8 mouse cellular contexts compared by ENCODE assay signal in genomic region chr7:126831539-126831938, GRCm38 (mm10). TPM values are rescaled to one million over a fixed set of nuclear protein-coding genes. Genes with fewer than 3 reads are reported as not detected.
DNase-seq lines count a peak whose midpoint lies in the region; ATAC-seq and TF ChIP-seq lines count a peak whose summit lies in the region.

Gene 4930451I11Rik, minus strand, starts transcription at chr7:126831639.

- peak within 1 kb of the TSS; percentile 53 for H3K4me2 ChIP-seq in heart, postnatal 0 days (ENCODE audit: low read depth, low read length)
- H3K4me2 ChIP-seq in hindbrain, embryonic 11.5 days (replicated peaks; ENCODE audit: low read depth, low read length): peak within 1 kb of the TSS; percentile 44
- H3K4me2 ChIP-seq in midbrain, embryonic 12.5 days (replicated peaks): peak within 1 kb of the TSS; percentile 57

- no peak within 1 kb of the TSS for H3K27ac ChIP-seq in heart, postnatal 0 days (ENCODE audit: low read depth)
- H3K27ac ChIP-seq in brown adipose tissue, adult 24 weeks (replicated peaks; ENCODE audit: low read depth, low read length): no peak within 1 kb of the TSS
- no peak within 1 kb of the TSS for H3K27ac ChIP-seq in hindbrain, embryonic 11.5 days (ENCODE audit: low read depth, low read length)
- H3K27ac ChIP-seq in midbrain, embryonic 12.5 days (replicated peaks): no peak within 1 kb of the TSS

- no peak within 1 kb of the TSS for H3K9ac ChIP-seq in heart, postnatal 0 days (replicated peaks; ENCODE audit: low read depth, low read length)
- 0 out of 2 replicates have a peak within 1 kb of the TSS, but pooled peaks have one; percentile 15 for H3K9ac ChIP-seq in hindbrain, embryonic 11.5 days (ENCODE audit: low read depth, low read length)
- 0 out of 2 replicates have a peak within 1 kb of the TSS, but pooled peaks have one; percentile 20 for H3K9ac ChIP-seq in midbrain, embryonic 12.5 days (replicated peaks)

- H3K9me3 ChIP-seq in heart, postnatal 0 days (replicated peaks; ENCODE audit: control insufficient read depth, low read length): no peaks in the 10 kb centered on the region
- no peaks in the 10 kb centered on the region for H3K9me3 ChIP-seq in hindbrain, embryonic 11.5 days (ENCODE audit: control insufficient read depth, low read length)
- H3K9me3 ChIP-seq in midbrain, embryonic 12.5 days: no peaks in the 10 kb centered on the region

- 46% methylated on average over 5 of the region's 5 CpGs for WGBS in heart, postnatal 0 days
- WGBS in hindbrain, embryonic 11.5 days: 61% methylated on average over 5 of the region's 5 CpGs
- 64% methylated on average over 5 of the region's 5 CpGs for WGBS in midbrain, embryonic 12.5 days

- no peak for DNase-seq in heart, postnatal 0 days (ENCODE audit: low spot score)
- DNase-seq in heart, postnatal 25 days (ENCODE audit: low spot score): no peak
- DNase-seq in hindbrain, embryonic 11.5 days (ENCODE audit: low spot score): no peak
- DNase-seq in adrenal gland, postnatal 14 days: no peak
- no peak for DNase-seq in layer of hippocampus, postnatal 14 days (ENCODE audit: low spot score in 2 of 2)
- no peak for DNase-seq in adipocyte (ENCODE audit: low spot score)

- TF ChIP-seq CTCF in heart, postnatal 0 days (IDR thresholded peaks at IDR 0.05; ENCODE audit: low read depth): no peak

- peaks cover 12% of the 10 kb centered on the region; the same call in 1 of the 2 replicates for H3K27me3 ChIP-seq in heart, postnatal 0 days (ENCODE audit: control insufficient read depth, insufficient read depth, low read length)
- H3K27me3 ChIP-seq in hindbrain, embryonic 11.5 days (ENCODE audit: control insufficient read depth, insufficient read depth, low read length): no peaks in the 10 kb centered on the region
- peaks cover 12% of the 10 kb centered on the region for H3K27me3 ChIP-seq in midbrain, embryonic 12.5 days

- ATAC-seq in heart, postnatal 0 days (ENCODE audit: insufficient read depth, low read depth): no peak
- ATAC-seq in hindbrain, embryonic 11.5 days (ENCODE audit: low FRiP score): no peak
- ATAC-seq in midbrain, embryonic 12.5 days (ENCODE audit: low FRiP score, low read depth): no peak

- no peak for TF ChIP-seq EP300 in heart, postnatal 0 days (IDR thresholded peaks at IDR 0.05; ENCODE audit: low read depth)

- intact Hi-C loops in heart, postnatal 25 days (cut with DNase I): loop anchor here (5.0 kb wide), 2 partner anchors 56 to 131 kb away; no protein-coding TSS in a partner anchor

- H3K4me1 ChIP-seq in heart, postnatal 0 days (ENCODE audit: control insufficient read depth, insufficient read depth): peaks cover 5% of the 10 kb centered on the region; the same call in 1 of the 2 replicates
- no peaks in the 10 kb centered on the region for H3K4me1 ChIP-seq in brown adipose tissue, adult 24 weeks (ENCODE audit: control insufficient read depth, insufficient read depth, insufficient read length, low read length)
- no peaks in the 10 kb centered on the region for H3K4me1 ChIP-seq in hindbrain, embryonic 11.5 days (replicated peaks; ENCODE audit: control insufficient read depth, insufficient read depth, low read length)
- peaks cover 11% of the 10 kb centered on the region for H3K4me1 ChIP-seq in midbrain, embryonic 12.5 days

- H3K36me3 ChIP-seq in heart, postnatal 0 days (replicated peaks; ENCODE audit: control insufficient read depth, insufficient read depth, low read length): no peaks in the 10 kb centered on the region
- H3K36me3 ChIP-seq in hindbrain, embryonic 11.5 days (ENCODE audit: control insufficient read depth, insufficient read depth, low read length): no peaks in the 10 kb centered on the region
- H3K36me3 ChIP-seq in midbrain, embryonic 12.5 days: peaks cover 18% of the 10 kb centered on the region; the same call in 1 of the 2 replicates

- H3K4me3 ChIP-seq in heart, postnatal 0 days (ENCODE audit: low read depth, low read length): 0 out of 2 replicates have a peak within 1 kb of the TSS, but pooled peaks have one; percentile 21
- H3K4me3 ChIP-seq in brown adipose tissue, adult 24 weeks (ENCODE audit: insufficient read depth, low read depth, low read length): peak within 1 kb of the TSS; percentile 44
- H3K4me3 ChIP-seq in hindbrain, embryonic 11.5 days (ENCODE audit: low read depth, low read length): peak within 1 kb of the TSS; percentile 28
- peak within 1 kb of the TSS; percentile 33 for H3K4me3 ChIP-seq in midbrain, embryonic 12.5 days

RNA-seq across cellular contexts. Expression of gene 4930451I11Rik, which starts in this region (rescaled TPM):
- total RNA-seq in heart, postnatal 0 days (2014; rRNA removed; ENCODE audit: low replicate concordance): not detected in 2 replicates
- not detected in 2 replicates for polyA plus RNA-seq in heart, postnatal 0 days (2015; fragmentation: Nextera tagmentation; extraction: Ambion mirVana)
- total RNA-seq in heart, postnatal 25 days (2021): not detected
- polyA plus RNA-seq in brown adipose tissue, adult 24 weeks (2012; ENCODE audit: insufficient read depth, insufficient read length, missing spikeins): not detected in 2 replicates
- not detected in 2 replicates for polyA plus RNA-seq in hindbrain, embryonic 11.5 days (2014; fragmentation: Nextera tagmentation; extraction: Ambion mirVana)
- not detected in 2 replicates for polyA plus RNA-seq in midbrain, embryonic 12.5 days (2016; fragmentation: Nextera tagmentation; extraction: Ambion mirVana)
- total RNA-seq in adrenal gland, postnatal 14 days (2021): not detected in 2 replicates
- not detected for total RNA-seq in layer of hippocampus, postnatal 14 days (2021)
